Mouse (Mus musculus): ENCODE results near the gene Lyl1. TPM values are rescaled to one million over a fixed set of nuclear protein-coding genes. Genes with fewer than 3 reads are reported as not detected.
"Not testable (repeated sequence)": the region's sequence is repeated elsewhere in the genome, so short reads cannot be mapped to it uniquely, and the experiment has no call there.

Gene Lyl1
- polyA plus RNA-seq, 1 experiment from 2014 or later = 7.9 TPM

DNA sequence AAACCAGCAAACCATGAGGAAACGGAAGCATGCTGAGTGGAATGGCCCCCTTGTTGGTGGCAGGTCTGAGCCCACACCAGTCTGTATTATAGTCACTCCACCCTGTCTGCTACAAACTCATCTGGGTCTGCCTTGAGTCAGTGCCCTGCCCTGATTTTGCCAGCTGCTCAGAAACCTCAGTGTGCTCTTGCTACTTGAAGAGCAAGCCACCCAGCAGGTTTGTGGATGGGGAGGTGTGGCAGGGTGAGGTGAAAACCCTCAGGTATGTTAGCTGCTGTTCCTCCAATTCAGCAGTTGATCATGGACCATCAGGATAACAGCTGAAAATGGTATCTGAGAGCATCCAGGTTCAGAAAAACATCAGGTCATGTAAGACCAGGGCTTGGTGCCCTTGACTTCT is 33.2 kb upstream of the Lyl1 start:
- H3K27ac ChIP-seq (ENCODE audit: low read length) = no peak overlapping the region
- no peak overlapping the region for H3K9ac ChIP-seq (replicated peaks; ENCODE audit: low read length)
- H3K27me3 ChIP-seq (ENCODE audit: insufficient read depth, low read length) = no peaks in the 10 kb centered on the region
- no peak overlapping the region for H3K4me3 ChIP-seq (ENCODE audit: low read length)
- H3K36me3 ChIP-seq (ENCODE audit: insufficient read depth, low read length) = peaks cover 10% of the 10 kb centered on the region; the same call in 1 of the 2 replicates
- H3K4me1 ChIP-seq (ENCODE audit: insufficient read depth, low read length) = peaks cover 23% of the 10 kb centered on the region
- H3K4me2 ChIP-seq (replicated peaks; ENCODE audit: low read depth, low read length) = no peak overlapping the region
- H3K9me3 ChIP-seq (ENCODE audit: low read length) = no peaks in the 10 kb centered on the region
- 70% methylated on average over 1 of the region's 1 CpGs for WGBS
- no peak for ATAC-seq (ENCODE audit: low FRiP score, low TSS enrichment)

- no peak overlapping the region for H3K27ac ChIP-seq (ENCODE audit: low read length)
- H3K9ac ChIP-seq (replicated peaks; ENCODE audit: low read length) = no peak overlapping the region
- no peak overlapping the region for H3K4me3 ChIP-seq (ENCODE audit: low read length)
- ATAC-seq (ENCODE audit: low FRiP score, low TSS enrichment) = no peak
- peaks cover 17% of the 10 kb centered on the region; the same call in 1 of the 2 replicates for H3K36me3 ChIP-seq (ENCODE audit: insufficient read depth, low read length)
- peaks cover 20% of the 10 kb centered on the region; the same call in 1 of the 2 replicates for H3K4me1 ChIP-seq (ENCODE audit: insufficient read depth, low read length)
- no peaks in the 10 kb centered on the region for H3K27me3 ChIP-seq (ENCODE audit: insufficient read depth, low read length)
- H3K9me3 ChIP-seq (ENCODE audit: low read length) = no peaks in the 10 kb centered on the region
- 67% methylated on average over 6 of the region's 6 CpGs for WGBS
- H3K4me2 ChIP-seq (replicated peaks; ENCODE audit: low read depth, low read length) = no peak overlapping the region
Observed at GRCm38 (mm10) chr8:84668731-84669485, 32.3 kb upstream of the Lyl1 start.

- H3K27me3 ChIP-seq (ENCODE audit: insufficient read depth, low read length); H3K4me3 ChIP-seq (ENCODE audit: low read length); H3K4me2 ChIP-seq (replicated peaks; ENCODE audit: low read depth, low read length); H3K9me3 ChIP-seq (ENCODE audit: low read length); H3K9ac ChIP-seq (replicated peaks; ENCODE audit: low read length): not testable (repeated sequence)
- 59% methylated on average over 5 of the region's 5 CpGs for WGBS
- peak overlapping the region; percentile 66 for H3K27ac ChIP-seq (ENCODE audit: low read length)
- peaks cover 20% of the 10 kb centered on the region; the same call in 1 of the 2 replicates for H3K4me1 ChIP-seq (ENCODE audit: insufficient read depth, low read length)
- H3K36me3 ChIP-seq (ENCODE audit: insufficient read depth, low read length) = peaks cover 31% of the 10 kb centered on the region
- ATAC-seq (ENCODE audit: low FRiP score, low TSS enrichment) = peak; percentile 58
Observed at GRCm38 (mm10) chr8:84670295-84671006, 30.8 kb upstream of the Lyl1 start.

- Histone ChIP-seq H3K27me3 (ENCODE audit: insufficient read depth, low read length) (no peaks in the 10 kb centered on the region), H3K4me1 (ENCODE audit: insufficient read depth, low read length) (no peaks in the 10 kb centered on the region), H3K9me3 (ENCODE audit: low read length) (no peaks in the 10 kb centered on the region), H3K9ac (replicated peaks; ENCODE audit: low read length) (no peak overlapping the region), H3K27ac (ENCODE audit: low read length) (no peak overlapping the region), H3K4me3 (ENCODE audit: low read length) (no peak overlapping the region), H3K36me3 (ENCODE audit: insufficient read depth, low read length) (peaks cover 41% of the 10 kb centered on the region), H3K4me2 (replicated peaks; ENCODE audit: low read depth, low read length) (no peak overlapping the region)
- 90% methylated on average over 5 of the region's 5 CpGs for WGBS
- no peak for ATAC-seq (ENCODE audit: low FRiP score, low TSS enrichment)
Observed at GRCm38 (mm10) chr8:84677305-84677704, 24.0 kb upstream of the Lyl1 start.

- Histone ChIP-seq H3K9ac (replicated peaks; ENCODE audit: low read length) (no peak overlapping the region), H3K36me3 (ENCODE audit: insufficient read depth, low read length) (0 out of 2 replicates have a peak, but pooled peaks cover 5% of the 10 kb centered on the region), H3K27me3 (ENCODE audit: insufficient read depth, low read length) (no peaks in the 10 kb centered on the region), H3K27ac (ENCODE audit: low read length) (no peak overlapping the region), H3K4me1 (ENCODE audit: insufficient read depth, low read length) (peaks cover 17% of the 10 kb centered on the region), H3K4me2 (replicated peaks; ENCODE audit: low read depth, low read length) (no peak overlapping the region), H3K9me3 (ENCODE audit: low read length) (no peaks in the 10 kb centered on the region), H3K4me3 (ENCODE audit: low read length) (no peak overlapping the region)
- ATAC-seq (ENCODE audit: low FRiP score, low TSS enrichment) = no peak
- 74% methylated on average over 2 of the region's 2 CpGs for WGBS
Observed at GRCm38 (mm10) chr8:84681476-84681875, 19.8 kb upstream of the Lyl1 start.

GRCm38 (mm10) chr8:84682257-84682656 is 19.0 kb upstream of the Lyl1 start:
- H3K4me1 ChIP-seq (ENCODE audit: insufficient read depth, low read length) = peaks cover 19% of the 10 kb centered on the region
- no peaks in the 10 kb centered on the region for H3K27me3 ChIP-seq (ENCODE audit: insufficient read depth, low read length)
- ATAC-seq (ENCODE audit: low FRiP score, low TSS enrichment) = no peak
- H3K4me3 ChIP-seq (ENCODE audit: low read length) = no peak overlapping the region
- WGBS = 92% methylated on average over 2 of the region's 2 CpGs
- no peak overlapping the region for H3K4me2 ChIP-seq (replicated peaks; ENCODE audit: low read depth, low read length)
- H3K27ac ChIP-seq (ENCODE audit: low read length) = no peak overlapping the region
- no peak overlapping the region for H3K9ac ChIP-seq (replicated peaks; ENCODE audit: low read length)
- no peaks in the 10 kb centered on the region for H3K9me3 ChIP-seq (ENCODE audit: low read length)
- H3K36me3 ChIP-seq (ENCODE audit: insufficient read depth, low read length) = no peaks in the 10 kb centered on the region

DNA sequence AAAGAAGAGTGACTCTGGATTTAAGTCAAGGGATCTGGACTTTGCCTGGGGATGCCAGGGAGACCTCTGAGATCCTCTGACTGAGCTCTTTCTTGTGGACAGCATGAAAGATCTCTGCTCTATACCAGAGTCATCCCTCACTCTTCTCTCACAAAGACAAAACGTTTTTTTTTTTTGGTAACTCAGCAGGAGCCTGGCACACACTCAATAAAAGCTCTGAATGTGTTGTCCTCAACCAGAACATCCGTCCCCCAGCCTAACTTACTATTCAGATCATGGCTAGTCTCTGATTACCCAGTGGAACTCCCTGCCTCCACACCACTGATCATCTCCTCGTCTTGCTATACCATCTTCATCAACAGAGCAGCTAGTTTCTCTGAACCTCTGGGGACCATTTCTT is 16.7 kb upstream of the Lyl1 start:
- Histone ChIP-seq H3K36me3 (ENCODE audit: insufficient read depth, low read length) (no peaks in the 10 kb centered on the region), H3K4me3 (ENCODE audit: low read length) (no peak overlapping the region), H3K27ac (ENCODE audit: low read length) (no peak overlapping the region), H3K27me3 (ENCODE audit: insufficient read depth, low read length) (no peaks in the 10 kb centered on the region), H3K9me3 (ENCODE audit: low read length) (no peaks in the 10 kb centered on the region), H3K4me1 (ENCODE audit: insufficient read depth, low read length) (peaks cover 31% of the 10 kb centered on the region), H3K9ac (replicated peaks; ENCODE audit: low read length) (no peak overlapping the region), H3K4me2 (replicated peaks; ENCODE audit: low read depth, low read length) (no peak overlapping the region)
- ATAC-seq (ENCODE audit: low FRiP score, low TSS enrichment) = no peak
- 54% methylated on average over 3 of the region's 3 CpGs for WGBS

DNA sequence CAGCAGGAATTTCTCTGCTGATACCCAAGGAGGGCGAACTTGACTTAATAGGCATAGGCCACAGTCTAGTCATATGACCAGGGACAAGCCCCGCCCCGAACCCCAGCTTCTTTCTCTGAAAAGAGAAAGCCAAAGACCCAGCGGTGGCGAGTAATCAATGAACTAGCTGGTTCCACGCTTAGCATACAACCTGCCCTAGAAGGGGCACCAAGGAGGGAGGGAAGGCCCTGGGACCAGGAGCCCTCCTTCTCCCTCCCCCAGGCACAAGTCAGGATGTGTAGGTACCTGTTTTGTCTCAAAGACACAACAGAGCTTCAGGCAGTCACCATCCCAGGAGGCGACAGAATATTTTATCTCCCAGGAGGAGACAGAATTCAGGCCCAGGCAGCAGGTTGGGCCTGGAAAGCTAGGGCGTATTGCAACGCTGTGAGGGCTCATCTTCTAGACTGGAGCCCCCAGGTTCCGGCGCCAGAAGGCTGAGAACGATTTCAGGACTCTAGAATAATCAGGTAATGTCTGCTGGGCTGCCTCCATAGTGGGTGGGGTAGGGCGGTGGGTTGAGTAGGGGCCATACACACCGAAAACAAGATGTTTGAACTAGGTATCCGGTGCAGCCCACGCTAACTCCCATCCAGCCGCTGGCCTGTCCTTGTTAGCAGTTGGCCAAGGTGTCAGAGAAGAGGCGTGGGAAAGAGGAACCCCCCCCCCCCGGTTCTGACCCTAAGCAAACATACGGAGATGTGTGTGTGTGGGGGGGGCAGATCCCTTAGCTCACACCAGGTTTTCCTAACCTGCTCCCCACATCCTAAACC is 14.9 kb upstream of the Lyl1 start, which contains the start of gene Trmt1:
Gene Trmt1 (plus strand): TSS at position 117 of the 812 bp plus-strand sequence.
- H3K27me3 ChIP-seq (ENCODE audit: insufficient read depth, low read length) = no peaks in the 10 kb centered on the region
- H3K4me2 ChIP-seq (replicated peaks; ENCODE audit: low read depth, low read length) = peak within 1 kb of the TSS; percentile 82
- ATAC-seq (ENCODE audit: low FRiP score, low TSS enrichment) = 0 out of 2 replicates have a peak, but pooled peaks have one; percentile 36
- peak within 1 kb of the TSS; percentile 100 for H3K9ac ChIP-seq (replicated peaks; ENCODE audit: low read length)
- peaks cover 42% of the 10 kb centered on the region for H3K4me1 ChIP-seq (ENCODE audit: insufficient read depth, low read length)
- peak within 1 kb of the TSS; percentile 97 for H3K27ac ChIP-seq (ENCODE audit: low read length)
- H3K36me3 ChIP-seq (ENCODE audit: insufficient read depth, low read length) = peaks cover 5% of the 10 kb centered on the region
- peak within 1 kb of the TSS; percentile 99 for H3K4me3 ChIP-seq (ENCODE audit: low read length)
- WGBS = 11% methylated on average over 20 of the region's 20 CpGs
- H3K9me3 ChIP-seq (ENCODE audit: low read length) = no peaks in the 10 kb centered on the region

GRCm38 (mm10) chr8:84687003-84687704 is 14.1 kb upstream of the Lyl1 start:
- Histone ChIP-seq H3K9me3 (ENCODE audit: low read length) (no peaks in the 10 kb centered on the region), H3K4me3 (ENCODE audit: low read length) (peak overlapping the region; percentile 99), H3K9ac (replicated peaks; ENCODE audit: low read length) (peak overlapping the region; percentile 100), H3K4me2 (replicated peaks; ENCODE audit: low read depth, low read length) (peak overlapping the region; percentile 82), H3K4me1 (ENCODE audit: insufficient read depth, low read length) (peaks cover 42% of the 10 kb centered on the region), H3K27me3 (ENCODE audit: insufficient read depth, low read length) (no peaks in the 10 kb centered on the region), H3K36me3 (ENCODE audit: insufficient read depth, low read length) (peaks cover 10% of the 10 kb centered on the region), H3K27ac (ENCODE audit: low read length) (peak overlapping the region; percentile 97)
- ATAC-seq (ENCODE audit: low FRiP score, low TSS enrichment) = peak; percentile 47
- WGBS = 0% methylated on average over 48 of the region's 62 CpGs
